Mouse (Mus musculus) G1E (cell line): Measurements from ENCODE around the gene Brf1. TPM values are rescaled to one million over a fixed set of nuclear protein-coding genes. Genes with fewer than 3 reads are reported as not detected.

Experiments
- ATAC-seq: 2 replicates; pipeline ENCODE4 v1.8.0; 2016; ENCODE audit warnings: mild to moderate bottlenecking; ENCODE audit not compliant: insufficient number of reproducible peaks, poor library complexity, low FRiP score, severe bottlenecking; ENCODE audit errors: extremely low read depth
- DNase-seq: peaks from one replicate; pipeline ENCODE4 v3.0.0; 2012; ENCODE audit warnings: low spot score
- H3K27me3 ChIP-seq: 2 replicates; pipeline ENCODE4 v1.6.1; 2012; ENCODE audit warnings: mild to moderate bottlenecking, low read length, inconsistent platforms; ENCODE audit not compliant: insufficient read depth
- H3K36me3 ChIP-seq: replicated peaks from 2 replicates; pipeline ENCODE3; 2012; ENCODE audit warnings: mild to moderate bottlenecking, inconsistent platforms
- H3K4me1 ChIP-seq: 2 replicates; pipeline ENCODE4 v1.6.1; 2012; ENCODE audit warnings: low read depth, low read length, inconsistent platforms, mixed read lengths; ENCODE audit not compliant: insufficient read depth
- H3K4me3 ChIP-seq: 2 replicates; pipeline ENCODE4 v1.5.1; 2012; ENCODE audit warnings: low read depth, mild to moderate bottlenecking, inconsistent platforms, low read length, moderate library complexity, mixed read lengths
- H3K9me3 ChIP-seq: replicated peaks from 2 replicates; pipeline ENCODE4 v1.6.1; 2012; ENCODE audit warnings: inconsistent platforms
- CTCF ChIP-seq: IDR thresholded peaks from 2 replicates; pipeline ENCODE4 v1.5.1; 2012; ENCODE audit warnings: low read depth, low read length, inconsistent platforms, mixed read lengths
- GATA1 ChIP-seq: IDR thresholded peaks from 2 replicates; pipeline ENCODE4 v1.6.1; 2012; ENCODE audit warnings: borderline replicate concordance, low read length, inconsistent platforms, mixed read lengths
- GATA2 ChIP-seq: IDR thresholded peaks from 2 replicates; pipeline ENCODE4 v1.6.1; 2012; ENCODE audit warnings: low read depth, low read length, inconsistent platforms, borderline replicate concordance
- POLR2AphosphoS5 ChIP-seq: IDR thresholded peaks from 2 replicates; pipeline ENCODE4 v1.6.1; 2012; ENCODE audit warnings: low read depth, low read length, inconsistent platforms; ENCODE audit not compliant: insufficient replicate concordance
- TAL1 ChIP-seq: conservative IDR thresholded peaks from 2 replicates; pipeline ENCODE4 v1.6.1; 2012; ENCODE audit warnings: low read depth, low read length, inconsistent platforms, mixed read lengths
- polyA plus RNA-seq: library from polyadenylated mRNA; stranded (reverse); fragments of >175 nt; gene quantifications from 2 replicates; pipeline ENCODE4 v1.2.3, GENCODE M21; 2012
- total RNA-seq, 2 experiments: library from RNA; stranded (forward) in 1 of 2; stranded (reverse) in 1 of 2; fragments of 200-1000 nt in 1 of 2; fragments of >200 nt in 1 of 2; fragmentation: Nextera tagmentation in 1 of 2; gene quantifications; 2 replicates each; pipeline ENCODE4 v1.2.3; 2014 to 2017

Gene Brf1
- total and polyA plus RNA-seq, 3 experiments = 46.8 to 95.9 (median 77.1) TPM

DNA sequence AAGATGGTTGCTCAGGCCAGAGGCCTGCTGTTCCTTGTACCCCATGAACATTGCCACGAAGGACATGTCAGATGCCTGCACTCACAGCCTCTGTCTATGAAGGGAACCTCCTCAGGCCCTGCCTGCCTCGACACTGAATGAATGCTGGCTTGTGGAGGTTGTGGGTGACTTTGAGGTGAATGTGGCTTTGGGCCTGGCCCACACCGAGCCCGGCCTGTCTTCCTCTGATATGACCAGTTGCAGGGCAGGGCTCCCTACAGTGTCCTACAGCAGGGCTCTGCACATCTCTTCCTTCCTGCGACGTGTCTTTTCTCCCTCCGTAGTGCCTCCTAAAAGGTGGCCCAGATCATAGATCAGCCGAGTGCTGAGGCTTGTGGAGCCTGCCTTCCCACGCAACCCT is 30.5 kb upstream of the Brf1 start:
- no peak; the same call in 1 of the 2 replicates for ATAC-seq
- Histone ChIP-seq H3K36me3 (peaks cover 78% of the 10 kb centered on the region), H3K9me3 (no peaks in the 10 kb centered on the region), H3K4me1 (peaks cover 31% of the 10 kb centered on the region), H3K4me3 (peak overlapping the region; percentile 23; the same call in 1 of the 2 replicates), H3K27me3 (no peaks in the 10 kb centered on the region)
- TF ChIP-seq POLR2AphosphoS5 (no peak), TAL1 (no peak), CTCF (no peak), GATA2 (no peak), GATA1 (no peak)
- DNase-seq = no peak

DNA sequence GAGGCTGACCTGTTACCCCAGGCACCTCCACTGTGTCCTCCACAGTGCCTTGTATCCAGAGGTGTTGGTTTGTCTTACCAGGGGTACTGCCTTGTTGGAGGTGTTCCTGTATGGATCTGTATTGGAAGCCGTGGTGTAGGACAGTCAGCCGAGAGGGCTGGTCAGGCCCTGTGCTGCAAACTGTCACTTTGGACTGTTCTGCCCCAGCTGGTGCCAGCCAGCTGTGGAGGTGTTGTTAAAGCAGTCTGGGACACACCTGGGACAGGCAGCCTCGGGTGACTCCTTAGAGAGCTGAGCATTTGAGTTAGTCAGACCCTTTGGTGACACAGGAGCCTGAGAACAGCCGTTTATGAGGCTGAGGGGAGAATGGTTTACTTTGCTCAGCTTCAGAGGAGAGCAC is 29.5 kb upstream of the Brf1 start:
- Histone ChIP-seq H3K4me1 (peaks cover 31% of the 10 kb centered on the region), H3K27me3 (no peaks in the 10 kb centered on the region), H3K4me3 (no peak overlapping the region), H3K36me3 (peaks cover 85% of the 10 kb centered on the region), H3K9me3 (no peaks in the 10 kb centered on the region)
- TF ChIP-seq TAL1 = no peak
- TF ChIP-seq GATA2 = no peak
- TF ChIP-seq POLR2AphosphoS5 = no peak
- TF ChIP-seq CTCF = no peak
- no peak for TF ChIP-seq GATA1
- DNase-seq (no peak), ATAC-seq (no peak)

DNA sequence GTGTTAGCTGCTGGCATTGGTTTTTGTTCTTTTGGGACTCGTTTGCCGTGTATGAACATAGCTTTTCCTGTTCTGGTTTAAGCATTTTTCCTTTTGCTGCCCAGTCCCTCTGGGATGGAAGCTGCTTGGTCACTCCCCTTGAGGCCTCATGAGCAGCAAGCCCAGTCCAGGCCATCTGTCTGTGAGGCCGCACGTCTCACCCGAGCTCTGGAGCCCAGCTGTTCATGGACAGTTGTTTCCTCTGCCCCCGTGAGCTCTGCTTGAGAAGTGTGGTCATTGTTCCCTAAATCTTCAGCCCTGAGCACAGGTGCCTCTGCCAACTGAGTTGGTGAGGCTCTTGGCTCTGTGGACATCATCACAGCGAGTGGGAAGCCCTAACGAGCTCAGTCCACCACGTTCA is 28.4 kb upstream of the Brf1 start:
- DNase-seq (no peak), ATAC-seq (no peak)
- H3K36me3 ChIP-seq = peaks cover 90% of the 10 kb centered on the region
- H3K4me3 ChIP-seq = no peak overlapping the region
- no peak for TF ChIP-seq GATA2
- TF ChIP-seq GATA1 = no peak
- no peaks in the 10 kb centered on the region for H3K27me3 ChIP-seq
- H3K4me1 ChIP-seq = peaks cover 31% of the 10 kb centered on the region
- H3K9me3 ChIP-seq = no peaks in the 10 kb centered on the region

DNA sequence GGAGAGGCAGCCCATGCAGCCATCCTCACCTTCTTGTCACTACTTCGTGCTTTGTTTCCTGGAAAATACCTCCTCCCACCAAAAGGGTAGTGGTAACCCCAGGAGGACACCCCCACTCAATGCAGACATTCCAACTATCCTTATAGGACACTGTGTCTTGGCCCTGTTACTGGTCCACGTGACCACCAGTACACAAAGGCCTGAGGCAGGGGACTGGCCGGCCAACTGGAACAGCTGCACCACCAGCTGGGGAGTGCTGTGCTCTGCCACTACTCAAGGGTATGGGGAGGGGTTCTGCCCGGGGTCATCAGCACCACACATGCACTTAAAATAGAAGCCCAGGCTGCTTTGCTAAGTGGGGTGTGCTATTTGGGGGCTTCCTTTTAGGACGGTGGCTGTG is 27.6 kb upstream of the Brf1 start:
- Histone ChIP-seq H3K4me1 (peaks cover 34% of the 10 kb centered on the region), H3K27me3 (no peaks in the 10 kb centered on the region), H3K36me3 (peaks cover 90% of the 10 kb centered on the region), H3K4me3 (no peak overlapping the region), H3K9me3 (no peaks in the 10 kb centered on the region)
- no peak for ATAC-seq
- DNase-seq = no peak
- TF ChIP-seq GATA2 (no peak), TAL1 (no peak)

- Histone ChIP-seq H3K4me1 (peaks cover 37% of the 10 kb centered on the region), H3K9me3 (no peaks in the 10 kb centered on the region), H3K36me3 (peaks cover 87% of the 10 kb centered on the region), H3K4me3 (no peak overlapping the region), H3K27me3 (no peaks in the 10 kb centered on the region)
- ATAC-seq (no peak), DNase-seq (no peak)
- TF ChIP-seq POLR2AphosphoS5 (no peak), GATA2 (no peak), GATA1 (no peak), CTCF (no peak), TAL1 (no peak)
Measured at GRCm38 (mm10) chr12:113027495-113027894, 27.0 kb upstream of the Brf1 start.

DNA sequence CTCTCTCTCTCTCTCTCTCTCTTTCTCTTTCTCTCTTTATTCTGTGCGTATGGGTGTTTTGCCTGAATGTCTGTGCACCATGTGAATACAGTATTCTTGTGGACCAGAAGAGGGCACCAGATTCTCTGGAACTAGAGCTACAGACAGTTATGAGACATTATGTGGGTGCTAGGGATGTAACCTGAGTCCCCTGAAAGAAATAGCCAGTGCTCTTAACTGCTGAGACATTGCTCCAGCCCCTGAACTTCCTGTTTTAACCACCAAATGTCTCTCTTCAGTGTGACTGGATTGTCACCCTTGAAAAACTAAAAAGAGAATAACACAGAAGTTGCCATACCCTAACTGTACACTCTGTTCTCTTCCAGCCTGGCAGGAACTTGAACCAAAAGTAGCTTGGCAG is 26.1 kb upstream of the Brf1 start:
- Histone ChIP-seq H3K4me1 (peaks cover 29% of the 10 kb centered on the region), H3K27me3 (no peaks in the 10 kb centered on the region), H3K4me3 (no peak overlapping the region), H3K9me3 (no peaks in the 10 kb centered on the region), H3K36me3 (peaks cover 79% of the 10 kb centered on the region)
- no peak for DNase-seq
- no peak for ATAC-seq
- no peak for TF ChIP-seq TAL1
- no peak for TF ChIP-seq GATA2
- no peak for TF ChIP-seq GATA1
- no peak for TF ChIP-seq POLR2AphosphoS5
- no peak for TF ChIP-seq CTCF

DNA sequence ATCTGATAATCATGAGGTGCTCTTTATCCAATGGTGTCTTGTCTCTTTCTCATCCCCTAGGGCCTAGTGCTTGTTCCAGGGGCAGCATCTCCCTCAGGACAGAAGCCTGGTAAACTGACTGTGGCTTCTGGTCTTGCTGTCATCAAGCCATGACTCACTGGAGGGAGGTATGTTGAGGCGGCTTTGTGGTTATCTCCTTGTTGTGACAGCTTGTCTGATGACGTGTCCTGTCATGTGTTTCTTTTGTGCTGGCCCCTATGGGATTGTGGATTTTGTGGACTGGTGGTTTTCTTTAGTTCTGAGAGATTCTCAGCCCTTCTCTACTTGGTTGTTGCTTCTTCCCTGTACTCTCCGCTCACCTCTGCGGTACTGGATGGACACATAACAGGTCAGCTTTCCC is 22.6 kb upstream of the Brf1 start:
- TF ChIP-seq GATA2 (no peak), POLR2AphosphoS5 (no peak), GATA1 (no peak), CTCF (no peak), TAL1 (no peak)
- Histone ChIP-seq H3K4me3 (no peak overlapping the region), H3K9me3 (no peaks in the 10 kb centered on the region), H3K36me3 (peaks cover 73% of the 10 kb centered on the region), H3K4me1 (peaks cover 10% of the 10 kb centered on the region; the same call in 1 of the 2 replicates), H3K27me3 (no peaks in the 10 kb centered on the region)
- ATAC-seq (peak; percentile 51; the same call in 1 of the 2 replicates), DNase-seq (no peak)
